Mouse (Mus musculus): ENCODE data around the gene Ifitm7.
"Not testable (repeated sequence)": the region's sequence is repeated elsewhere in the genome, so short reads cannot be mapped to it uniquely, and the experiment has no call there.

The Ifitm7 gene

GRCm38 (mm10) chr16:13977026-13977425 lies 9.7 kb downstream of the Ifitm7 start:
- not testable (repeated sequence) for DNase-seq (ENCODE audit: low read depth, low spot score)

- not testable (repeated sequence) for DNase-seq (ENCODE audit: low read depth, low spot score)
These were observed 10.3 kb downstream of the Ifitm7 start for GRCm38 (mm10) chr16:13976358-13976896.

- DNase-seq (ENCODE audit: low read depth, low spot score) = no peak
These were observed 14.6 kb downstream of the Ifitm7 start for GRCm38 (mm10) chr16:13972051-13972450.

GRCm38 (mm10) chr16:13969096-13969495 lies 17.6 kb downstream of the Ifitm7 start:
- DNase-seq (ENCODE audit: low read depth, low spot score) = no peak

GRCm38 (mm10) chr16:13962053-13962452 lies 24.6 kb downstream of the Ifitm7 start:
- no peak for DNase-seq (ENCODE audit: low read depth, low spot score)

GRCm38 (mm10) chr16:13951245-13951644 lies 35.4 kb downstream of the Ifitm7 start:
- no peak for DNase-seq (ENCODE audit: low read depth, low spot score)

GRCm38 (mm10) chr16:13946306-13946705 lies 40.4 kb downstream of the Ifitm7 start:
- DNase-seq (ENCODE audit: low read depth, low spot score) = no peak

GRCm38 (mm10) chr16:13945153-13945552 lies 41.5 kb downstream of the Ifitm7 start:
- DNase-seq (ENCODE audit: low read depth, low spot score) = no peak

- DNase-seq (ENCODE audit: low read depth, low spot score) = no peak
These were observed 41.9 kb downstream of the Ifitm7 start for GRCm38 (mm10) chr16:13944752-13945151.

- DNase-seq (ENCODE audit: low read depth, low spot score) = no peak
These were observed 42.5 kb downstream of the Ifitm7 start for GRCm38 (mm10) chr16:13944178-13944577.

- no peak for DNase-seq (ENCODE audit: low read depth, low spot score)
These were observed 45.8 kb downstream of the Ifitm7 start for GRCm38 (mm10) chr16:13940847-13941395.

- DNase-seq (ENCODE audit: low read depth, low spot score) = peak; percentile 73
These were observed 46.4 kb downstream of the Ifitm7 start for GRCm38 (mm10) chr16:13940139-13940846.
